Mouse (Mus musculus) small intestine, adult 2 months (tissue): ENCODE data around the gene Camk2b.

Source experiments
- CTCF ChIP-seq: fragments of 200-500 bp; IDR thresholded peaks from 2 replicates; pipeline ENCODE4 v1.5.1; 2012; ENCODE audit warnings: low read depth, mild to moderate bottlenecking, control low read depth, inconsistent platforms, low read length, moderate library complexity, mixed read lengths; ENCODE audit not compliant: insufficient replicate concordance, insufficient read length; ENCODE audit errors: extremely low read depth
- POLR2A ChIP-seq: fragments of 200-500 bp; IDR thresholded peaks from 2 replicates; pipeline ENCODE4 v1.6.1; 2012; ENCODE audit warnings: low read depth, mild to moderate bottlenecking, control low read depth, inconsistent platforms, low read length, moderate library complexity

- TF ChIP-seq CTCF (no peak), POLR2A (no peak)
Observed at GRCm38 (mm10) chr11:5980561-5980960, 85.6 kb downstream of the Camk2b start.
